Mouse (Mus musculus) hindbrain, postnatal 0 days (tissue): ENCODE results near the gene Kcnj13. TPM values are rescaled to one million over a fixed set of nuclear protein-coding genes. Genes with fewer than 3 reads are reported as not detected.

Experiments
- ATAC-seq: fragments of 200-750 bp; cut with Nextera tagmentation; 2 replicates; pipeline ENCODE4 v1.8.0; 2017; ENCODE audit warnings: mild to moderate bottlenecking, moderate TSS enrichment, moderate library complexity
- DNase-seq: peaks from one replicate; pipeline ENCODE4 v3.0.0-alpha.2; 2015; ENCODE audit warnings: low spot score
- H3K27ac ChIP-seq: fragments of 300-500 bp; sonication (generic); 2 replicates; pipeline ENCODE4 v1.5.1; 2014; ENCODE audit warnings: mild to moderate bottlenecking
- H3K27me3 ChIP-seq: fragments of 300-500 bp; sonication (generic); 2 replicates; pipeline ENCODE4 v1.6.1; 2014; ENCODE audit warnings: low read length, mixed read lengths; ENCODE audit not compliant: insufficient read depth
- H3K36me3 ChIP-seq: fragments of 300-500 bp; sonication (generic); 2 replicates; pipeline ENCODE4 v1.6.1; 2014; ENCODE audit warnings: low read length, mixed read lengths; ENCODE audit not compliant: insufficient read depth
- H3K4me1 ChIP-seq: fragments of 300-500 bp; sonication (generic); 2 replicates; pipeline ENCODE4 v1.6.1; 2014; ENCODE audit warnings: antibody characterized with exemption, low read length, mixed read lengths; ENCODE audit not compliant: insufficient read depth
- H3K4me2 ChIP-seq: fragments of 300-500 bp; sonication (generic); 2 replicates; pipeline ENCODE4 v1.6.1; 2014; ENCODE audit warnings: low read depth, mild to moderate bottlenecking, low read length, moderate library complexity, mixed read lengths
- H3K4me3 ChIP-seq: fragments of 300-500 bp; sonication (generic); 2 replicates; pipeline ENCODE4 v1.5.1; 2014; ENCODE audit warnings: low read length
- H3K9ac ChIP-seq: fragments of 300-500 bp; sonication (generic); replicated peaks from 2 replicates; pipeline ENCODE4 v1.6.1; 2014; ENCODE audit warnings: mild to moderate bottlenecking, low read length, moderate library complexity, mixed read lengths
- H3K9me3 ChIP-seq: fragments of 300-500 bp; sonication (generic); 2 replicates; pipeline ENCODE4 v1.6.1; 2016; ENCODE audit warnings: low read length, mixed read lengths
- CTCF ChIP-seq: IDR thresholded peaks from 2 replicates; pipeline ENCODE4 v1.5.1; 2016; ENCODE audit warnings: antibody characterized with exemption, control low read depth, low read depth
- WGBS: fragments of 180-500 bp; shearing (Covaris S2); extraction: QIAGEN DNeasy Blood & Tissue Kit; methylation state at CpG from one replicate; pipeline ENCODE4 v1.1.7; 2014; 5-methylcytosine and 5-hydroxymethylcytosine counted together
- polyA plus RNA-seq: library from polyadenylated mRNA; unstranded; fragments of >200 nt; fragmentation: Nextera tagmentation; extraction: Ambion mirVana; gene quantifications from 2 replicates; pipeline ENCODE4 v1.2.1, GENCODE M21; 2015
- total RNA-seq: library from RNA; depleted of rRNA; stranded (reverse); fragments of >200 nt; gene quantifications from 2 replicates; pipeline ENCODE4 v1.2.3, GENCODE M21; 2014; rRNA removed

Gene Kcnj13
- total and polyA plus RNA-seq, 2 experiments from 2014 or later = 12.7 to 37.3 TPM

DNA sequence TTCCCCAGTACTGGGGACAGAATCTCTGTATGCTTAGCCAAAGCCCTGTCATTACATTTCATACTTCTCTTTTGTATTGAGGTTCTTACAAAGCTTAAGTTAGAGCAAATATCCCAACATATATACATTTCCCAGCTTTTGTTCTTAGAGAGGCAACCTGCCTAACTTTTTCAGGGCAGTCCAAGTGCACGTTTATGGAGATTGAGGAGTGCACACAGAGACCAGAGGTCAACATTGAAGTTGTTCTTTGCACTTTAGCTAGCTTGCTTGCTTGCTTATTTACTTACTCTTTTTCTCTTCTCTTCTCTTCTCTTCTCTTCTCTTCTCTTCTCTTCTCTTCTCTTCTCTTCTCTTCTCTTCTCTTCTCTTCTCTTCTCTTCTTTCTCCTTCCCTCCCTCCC lies 34.3 kb downstream of the Kcnj13 start:
- ATAC-seq (no peak), DNase-seq (no peak)
- Histone ChIP-seq H3K27ac (no peak overlapping the region), H3K9ac (no peak overlapping the region), H3K36me3 (peaks cover 8% of the 10 kb centered on the region; the same call in 1 of the 2 replicates), H3K4me1 (no peaks in the 10 kb centered on the region), H3K4me2 (no peak overlapping the region), H3K27me3 (no peaks in the 10 kb centered on the region), H3K9me3 (no peaks in the 10 kb centered on the region), H3K4me3 (no peak overlapping the region)
- WGBS = 59% methylated on average over 1 of the region's 1 CpGs
- no peak for TF ChIP-seq CTCF

DNA sequence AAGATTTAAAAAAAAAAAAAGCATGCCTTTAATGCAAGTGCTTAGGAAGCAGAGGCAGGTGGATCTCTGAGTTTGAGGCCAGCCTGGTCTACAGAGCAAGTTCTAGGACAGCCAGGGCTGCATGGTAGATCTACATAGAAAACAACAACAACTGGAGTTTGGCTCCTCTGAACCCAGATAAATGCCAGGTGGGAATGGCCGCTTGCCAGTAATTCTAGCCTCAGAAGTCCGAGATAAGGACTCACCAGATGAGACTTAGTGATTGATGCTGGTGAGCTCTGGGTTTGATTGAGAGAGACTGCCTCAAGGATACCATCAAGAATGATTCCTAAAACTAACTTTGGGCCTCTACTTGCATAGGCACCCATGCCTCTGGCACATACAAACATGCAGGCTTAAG lies 44.0 kb downstream of the Kcnj13 start:
- ATAC-seq (no peak), DNase-seq (no peak)
- Histone ChIP-seq H3K4me2 (no peak overlapping the region), H3K9ac (no peak overlapping the region), H3K27me3 (no peaks in the 10 kb centered on the region), H3K27ac (no peak overlapping the region), H3K4me3 (no peak overlapping the region), H3K36me3 (no peaks in the 10 kb centered on the region; the same call in 1 of the 2 replicates), H3K9me3 (no peaks in the 10 kb centered on the region), H3K4me1 (no peaks in the 10 kb centered on the region)
- TF ChIP-seq CTCF = no peak
- 85% methylated on average over 2 of the region's 2 CpGs for WGBS

Other genes starting within 250 kb of the Kcnj13 start
- 45.6 and 50.0 TPM in 2 replicates for gene Ecel1, start 238.2 kb downstream of the Kcnj13 start, total RNA-seq
- 35.6 and 36.2 TPM in 2 replicates for gene Ecel1, start 238.2 kb downstream of the Kcnj13 start, polyA plus RNA-seq
- gene Prss56, start 211.4 kb downstream of the Kcnj13 start, total RNA-seq = 0.29 and 0.31 TPM in 2 replicates
- gene Prss56, start 211.4 kb downstream of the Kcnj13 start, polyA plus RNA-seq = 0.46 and 0.47 TPM in 2 replicates
- gene Chrnd, start 204.1 kb downstream of the Kcnj13 start, total RNA-seq = not detected in 2 replicates
- gene Chrnd, start 204.1 kb downstream of the Kcnj13 start, polyA plus RNA-seq = not detected in 2 replicates
- 0.22 TPM in 1 of 2 replicates, not detected in the other for gene Chrng, start 190.1 kb downstream of the Kcnj13 start, total RNA-seq
- gene Chrng, start 190.1 kb downstream of the Kcnj13 start, polyA plus RNA-seq = 0.06 TPM in 1 of 2 replicates, not detected in the other
- 60.4 and 68.1 TPM in 2 replicates for gene Eif4e2, start 180.8 kb downstream of the Kcnj13 start, total RNA-seq
- gene Eif4e2, start 180.8 kb downstream of the Kcnj13 start, polyA plus RNA-seq = 99.7 and 103 TPM in 2 replicates
- 12.4 and 13.0 TPM in 2 replicates for gene Efhd1, start 130.4 kb downstream of the Kcnj13 start, total RNA-seq
- 6.4 and 7.8 TPM in 2 replicates for gene Efhd1, start 130.4 kb downstream of the Kcnj13 start, polyA plus RNA-seq
- gene Gigyf2, start 67.7 kb downstream of the Kcnj13 start, total RNA-seq = 56.8 and 58.1 TPM in 2 replicates
- 51.3 and 51.9 TPM in 2 replicates for gene Gigyf2, start 67.7 kb downstream of the Kcnj13 start, polyA plus RNA-seq
- gene Snorc, start 75.5 kb upstream of the Kcnj13 start, total RNA-seq = not detected in 2 replicates
- 1.5 and 2.0 TPM in 2 replicates for gene Snorc, start 75.5 kb upstream of the Kcnj13 start, polyA plus RNA-seq
- 0.10 and 5.8 TPM in 2 replicates for gene Neu2, start 115.2 kb upstream of the Kcnj13 start, total RNA-seq
- gene Neu2, start 115.2 kb upstream of the Kcnj13 start, polyA plus RNA-seq = 0.85 and 1.2 TPM in 2 replicates
- gene Ngef, start 179.1 kb upstream of the Kcnj13 start, total RNA-seq = 42.1 and 49.1 TPM in 2 replicates
- 32.4 and 35.6 TPM in 2 replicates for gene Ngef, start 179.1 kb upstream of the Kcnj13 start, polyA plus RNA-seq
- 7.4 and 20.1 TPM in 2 replicates for gene Inpp5d, start 225.6 kb upstream of the Kcnj13 start, total RNA-seq
- gene Inpp5d, start 225.6 kb upstream of the Kcnj13 start, polyA plus RNA-seq = 2.1 and 2.3 TPM in 2 replicates